9 mouse cellular contexts compared by ENCODE assay signal in the genomic region with DNA sequence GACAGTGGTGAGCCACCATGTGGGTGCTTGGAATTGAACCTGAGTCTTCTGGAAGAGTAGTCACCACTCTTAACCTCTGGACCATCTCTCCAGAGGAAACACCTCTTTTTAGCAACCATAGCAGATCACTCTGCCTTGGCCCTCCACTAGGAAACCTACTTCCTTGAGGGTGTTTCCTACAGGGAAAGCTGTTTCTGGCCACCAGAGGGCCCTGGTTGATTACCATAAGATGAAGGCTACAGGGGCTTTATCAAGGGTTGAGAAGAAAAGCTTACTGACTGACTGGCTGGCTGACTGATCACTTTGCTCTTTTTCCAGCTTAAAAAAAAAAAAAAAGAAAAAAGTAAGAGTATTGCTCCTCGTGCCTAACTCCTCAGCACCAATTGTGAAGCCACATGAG. TPM values are rescaled to one million over a fixed set of nuclear protein-coding genes. Genes with fewer than 3 reads are reported as not detected.
DNase-seq lines count a peak whose midpoint lies in the region; ATAC-seq and TF ChIP-seq lines count a peak whose summit lies in the region.
"Had no signal": no experiment of that assay in that cellular context is flagged by ENCODE, and none has a peak within 500 bp of the region (broad histone marks: within the 10 kb centered on the region; RNA-seq: fewer than 3 reads in every experiment).

No protein-coding gene starts in this region.

- no peak overlapping the region for H3K27ac ChIP-seq in forebrain, postnatal 0 days (ENCODE audit: low read depth, low read length)
- H3K27ac ChIP-seq in hindbrain, embryonic 10.5 days: no peak overlapping the region
- H3K27ac ChIP-seq in layer of hippocampus, adult 2 months: no peak overlapping the region
- H3K27ac ChIP-seq: limb, embryonic 15.5 days had no signal

- H3K36me3 ChIP-seq in forebrain, postnatal 0 days (ENCODE audit: insufficient read depth): no peaks in the 10 kb centered on the region
- H3K36me3 ChIP-seq in hindbrain, embryonic 10.5 days: no peaks in the 10 kb centered on the region
- H3K36me3 ChIP-seq: limb, embryonic 15.5 days had no signal

- H3K4me3 ChIP-seq in forebrain, postnatal 0 days (ENCODE audit: low read depth, low read length): no peak overlapping the region
- H3K4me3 ChIP-seq in hindbrain, embryonic 10.5 days: no peak overlapping the region
- H3K4me3 ChIP-seq in layer of hippocampus, adult 2 months: no peak overlapping the region
- H3K4me3 ChIP-seq: limb, embryonic 15.5 days had no signal

- no peaks in the 10 kb centered on the region for H3K9me3 ChIP-seq in forebrain, postnatal 0 days (ENCODE audit: low read length)
- no peaks in the 10 kb centered on the region for H3K9me3 ChIP-seq in hindbrain, embryonic 10.5 days
- H3K9me3 ChIP-seq: limb, embryonic 15.5 days had no signal

- peak; percentile 80 for TF ChIP-seq CTCF in forebrain, postnatal 0 days (IDR thresholded peaks at IDR 0.05; ENCODE audit: low read depth)
- TF ChIP-seq CTCF in layer of hippocampus, adult 2 months (conservative IDR thresholded peaks at IDR 0.05): peak; percentile 88

- H3K27me3 ChIP-seq in forebrain, postnatal 0 days (ENCODE audit: insufficient read depth, low read length): no peaks in the 10 kb centered on the region
- no peaks in the 10 kb centered on the region for H3K27me3 ChIP-seq in hindbrain, embryonic 10.5 days (ENCODE audit: insufficient read depth, poor library complexity, severe bottlenecking)
- H3K27me3 ChIP-seq: limb, embryonic 15.5 days had no signal

- no peaks in the 10 kb centered on the region for H3K4me1 ChIP-seq in forebrain, postnatal 0 days (ENCODE audit: insufficient read depth)
- peaks cover 9% of the 10 kb centered on the region; the same call in 1 of the 2 replicates for H3K4me1 ChIP-seq in hindbrain, embryonic 10.5 days (replicated peaks)

- ATAC-seq in forebrain, postnatal 0 days: peak; percentile 87

- WGBS in forebrain, postnatal 0 days: 3% methylated on average over 1 of the region's 1 CpGs
- 5% methylated on average over 1 of the region's 1 CpGs for WGBS in hindbrain, embryonic 10.5 days

- DNase-seq in NIH3T3 (ENCODE audit: low read depth): peak; percentile 92
- DNase-seq in cerebellum, adult 11 months: peak; percentile 38
- DNase-seq in forebrain, postnatal 0 days: peak; percentile 81
- DNase-seq in hindbrain, embryonic 10.5 days (ENCODE audit: low spot score): peak; percentile 70
- peak; percentile 69 to 80 for DNase-seq in layer of hippocampus, adult 2 months (ENCODE audit: low spot score in 2 of 2)
- DNase-seq in lung, postnatal 10 days: peak; percentile 92
- DNase-seq in right cerebral cortex, adult 2 months (ENCODE audit: low spot score in 2 of 2): peak; percentile 83 to 84
- peak; percentile 54 to 79 for DNase-seq in urinary bladder, postnatal 4 days (ENCODE audit: low spot score in 2 of 2)

- H3K4me2 ChIP-seq in forebrain, postnatal 0 days (ENCODE audit: low read depth): no peak overlapping the region
- H3K4me2 ChIP-seq: limb, embryonic 15.5 days had no signal

- H3K9ac ChIP-seq in forebrain, postnatal 0 days: no peak overlapping the region
- H3K9ac ChIP-seq: limb, embryonic 15.5 days had no signal

RNA-seq across cellular contexts. Expression of a gene that starts 34.6 kb away (rescaled TPM):
- total RNA-seq in forebrain, postnatal 0 days (2014; rRNA removed): 9.8 and 13.1 TPM in 2 replicates
- 2.8 and 6.9 TPM in 2 replicates for polyA plus RNA-seq in forebrain, postnatal 0 days (2015; fragmentation: Nextera tagmentation; extraction: Ambion mirVana)
- 0.35 and 0.78 TPM in 2 replicates for polyA plus RNA-seq in hindbrain, embryonic 10.5 days (2016; fragmentation: Nextera tagmentation; extraction: Ambion mirVana)
- total RNA-seq in layer of hippocampus, adult 2 months (2021): 10 to 100 TPM; 99.7 to 100.0 TPM

RNA-seq across cellular contexts. Expression of a gene that starts 35.0 kb away (rescaled TPM):
- total RNA-seq in forebrain, postnatal 0 days (2014; rRNA removed): 0.52 TPM in 1 of 2 replicates, not detected in the other
- polyA plus RNA-seq in forebrain, postnatal 0 days (2015; fragmentation: Nextera tagmentation; extraction: Ambion mirVana): 0.22 and 0.34 TPM in 2 replicates
- 0.12 and 0.22 TPM in 2 replicates for polyA plus RNA-seq in hindbrain, embryonic 10.5 days (2016; fragmentation: Nextera tagmentation; extraction: Ambion mirVana)
- total RNA-seq in layer of hippocampus, adult 2 months (2021): under 1 TPM; 0.22 to 0.51 TPM

Comparison
In these comparisons a context has a peak if more than half of its experiments do, and no peak if none do; other contexts are left out.
1. DNase-seq: peak in every context shown above with its lines; median percentile 92 in NIH3T3; 92 in lung, postnatal 10 days; 84 in right cerebral cortex, adult 2 months; 81 in forebrain, postnatal 0 days; 74 in layer of hippocampus, adult 2 months; 70 in hindbrain, embryonic 10.5 days; 66 in urinary bladder, postnatal 4 days; 38 in cerebellum, adult 11 months.